Mouse (Mus musculus) olfactory bulb, adult 2 months (tissue): ENCODE results near the gene Lmo1. TPM values are rescaled to one million over a fixed set of nuclear protein-coding genes. Genes with fewer than 3 reads are reported as not detected.

ENCODE experiments used
- H3K27ac ChIP-seq: fragments of 200-500 bp; 2 replicates; pipeline ENCODE4 v1.5.1; 2012; ENCODE audit warnings: low read depth, low read length; ENCODE audit not compliant: insufficient read depth
- H3K4me1 ChIP-seq: fragments of 200-500 bp; 2 replicates; pipeline ENCODE4 v1.6.1; 2012; ENCODE audit warnings: low read length; ENCODE audit not compliant: control insufficient read depth, insufficient read depth
- H3K4me3 ChIP-seq: fragments of 200-500 bp; 2 replicates; pipeline ENCODE4 v1.5.1; 2012; ENCODE audit warnings: mild to moderate bottlenecking, low read depth, low read length, moderate library complexity; ENCODE audit not compliant: insufficient read depth
- CTCF ChIP-seq: fragments of 200-500 bp; IDR thresholded peaks from 2 replicates; pipeline ENCODE4 v1.5.1; 2012; ENCODE audit warnings: low read depth, mild to moderate bottlenecking, low read length, moderate library complexity; ENCODE audit not compliant: insufficient read depth
- POLR2A ChIP-seq: fragments of 200-500 bp; IDR thresholded peaks from 2 replicates; pipeline ENCODE4 v1.6.1; 2012; ENCODE audit warnings: mild to moderate bottlenecking, low read depth, low read length, moderate library complexity; ENCODE audit not compliant: insufficient read depth
- WGBS: fragments of 180-500 bp; shearing (Covaris S2); methylation state at CpG from one replicate; pipeline ENCODE4 v1.1.7; 2018; 5-methylcytosine and 5-hydroxymethylcytosine counted together
- polyA plus RNA-seq: library from polyadenylated mRNA; stranded (reverse); fragments of >200 nt; gene quantifications from 2 replicates; pipeline ENCODE4 v1.2.4, GENCODE M21; 2012; ENCODE audit warnings: low replicate concordance; ENCODE audit not compliant: missing spikeins, insufficient read depth, insufficient read length

The Lmo1 gene
- polyA plus RNA-seq, 1 experiment, result not detected

- TF ChIP-seq CTCF, result no peak
- TF ChIP-seq POLR2A, result no peak
- Histone ChIP-seq H3K27ac (no peak overlapping the region), H3K4me1 (peaks cover 3% of the 10 kb centered on the region), H3K4me3 (no peak overlapping the region)
- 10% methylated on average over 3 of the region's 3 CpGs for WGBS
Measured at GRCm38 (mm10) chr7:109176688-109177087, 1.7 kb upstream of the Lmo1 start.

DNA sequence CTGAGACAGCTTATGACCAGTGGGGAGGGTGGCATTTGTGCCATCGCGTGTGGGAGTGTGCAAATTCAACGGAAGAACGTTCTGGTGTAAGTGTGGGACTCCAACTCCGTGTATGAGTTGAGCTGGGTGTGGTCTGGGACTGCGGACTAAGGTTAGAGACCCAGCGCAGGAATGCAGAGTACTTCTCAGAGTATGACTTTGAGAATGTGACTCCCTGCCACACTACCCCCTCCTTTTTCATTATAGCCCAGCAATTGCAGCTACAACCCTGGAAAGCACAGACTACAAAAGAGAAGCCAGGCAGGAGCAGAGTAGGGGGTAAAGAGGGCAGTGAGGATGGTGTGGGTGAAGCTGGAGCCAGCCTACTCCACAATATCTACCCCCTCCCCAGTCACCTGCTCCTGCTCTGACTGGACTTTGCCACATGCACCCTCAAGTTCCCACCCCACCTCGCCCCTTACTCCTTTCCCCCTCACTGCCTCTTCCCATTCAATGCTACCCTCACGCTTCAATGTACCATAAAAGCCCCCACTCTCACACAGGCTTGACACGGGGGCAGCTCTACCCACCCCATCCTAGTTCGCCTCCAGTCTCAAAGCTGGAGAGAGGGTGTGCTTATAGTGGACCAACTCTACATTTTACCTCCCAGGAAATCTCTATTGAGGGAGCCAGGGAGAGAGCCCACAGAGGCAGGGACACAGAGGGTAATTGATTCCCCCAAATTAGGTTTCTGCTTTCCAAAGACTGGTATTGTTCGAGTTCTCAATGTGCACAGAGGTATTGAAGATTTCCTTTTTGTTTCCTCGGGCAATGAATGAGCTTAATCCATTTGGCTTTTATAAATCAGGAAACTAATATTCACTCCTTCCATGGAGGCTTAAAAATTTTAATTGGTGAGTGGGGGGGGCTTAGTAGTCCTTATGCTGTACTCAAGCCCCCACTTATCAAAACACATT lies 941 bp upstream of the Lmo1 start:
- no peak overlapping the region for H3K27ac ChIP-seq
- peaks cover 3% of the 10 kb centered on the region for H3K4me1 ChIP-seq
- TF ChIP-seq CTCF, result no peak
- TF ChIP-seq POLR2A, result no peak
- 6% methylated on average over 13 of the region's 13 CpGs for WGBS
- no peak overlapping the region for H3K4me3 ChIP-seq

DNA sequence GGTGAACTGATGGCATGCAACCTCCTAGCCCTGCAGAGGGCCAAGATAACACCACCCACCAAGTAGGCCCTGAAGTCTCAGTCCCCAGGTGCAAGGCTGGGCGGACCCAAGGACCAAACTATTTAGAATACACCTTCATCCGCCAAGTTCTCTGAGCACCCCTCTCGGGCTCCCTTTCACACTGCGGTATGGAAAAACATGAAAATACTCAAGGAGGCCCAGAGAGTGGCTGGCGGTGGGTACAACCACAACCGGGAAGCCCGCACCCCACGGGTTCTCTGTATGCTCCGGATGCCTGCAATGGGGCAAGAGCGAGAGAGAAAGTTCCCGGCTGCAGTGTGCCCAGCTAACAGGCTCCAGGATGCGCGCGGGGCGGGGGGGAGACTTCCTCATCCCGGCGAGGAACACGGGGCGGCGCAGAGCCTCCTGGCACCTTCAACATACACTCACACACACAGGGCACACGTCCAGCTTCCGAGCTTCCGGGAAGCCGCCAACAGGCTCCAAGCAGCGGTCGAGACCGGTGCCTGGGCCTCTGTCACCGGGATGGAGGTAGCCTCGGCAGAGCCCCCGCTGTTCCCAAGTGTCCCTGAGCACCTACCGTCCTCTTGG lies 564 bp downstream of the Lmo1 start:
- 9% methylated on average over 31 of the region's 31 CpGs for WGBS
- peak overlapping the region; percentile 49 for H3K4me3 ChIP-seq
- peaks cover 8% of the 10 kb centered on the region for H3K4me1 ChIP-seq
- TF ChIP-seq POLR2A (no peak), CTCF (no peak)
- no peak overlapping the region for H3K27ac ChIP-seq

GRCm38 (mm10) chr7:109171874-109172273 lies 3.1 kb downstream of the Lmo1 start:
- Histone ChIP-seq H3K4me1 (peaks cover 8% of the 10 kb centered on the region), H3K4me3 (no peak overlapping the region), H3K27ac (no peak overlapping the region)
- WGBS, result 75% methylated on average over 3 of the region's 3 CpGs
- no peak for TF ChIP-seq POLR2A
- TF ChIP-seq CTCF, result no peak

- 1% methylated on average over 17 of the region's 17 CpGs for WGBS
- H3K4me1 ChIP-seq, result peaks cover 6% of the 10 kb centered on the region
- H3K4me3 ChIP-seq, result no peak overlapping the region
- no peak overlapping the region for H3K27ac ChIP-seq
- TF ChIP-seq POLR2A (no peak), CTCF (peak; percentile 85)
Measured at GRCm38 (mm10) chr7:109170441-109170820, 4.6 kb downstream of the Lmo1 start.

- Histone ChIP-seq H3K27ac (no peak overlapping the region), H3K4me3 (peak overlapping the region; percentile 44), H3K4me1 (peaks cover 5% of the 10 kb centered on the region; the same call in 1 of the 2 replicates)
- TF ChIP-seq CTCF (no peak), POLR2A (no peak)
- WGBS, result 1% methylated on average over 72 of the region's 72 CpGs
Measured at GRCm38 (mm10) chr7:109169505-109170440, 5.2 kb downstream of the Lmo1 start.

- Histone ChIP-seq H3K27ac (no peak overlapping the region), H3K4me3 (no peak overlapping the region), H3K4me1 (peaks cover 5% of the 10 kb centered on the region; the same call in 1 of the 2 replicates)
- WGBS, result 96% methylated on average over 7 of the region's 7 CpGs
- TF ChIP-seq CTCF (no peak), POLR2A (no peak)
Measured at GRCm38 (mm10) chr7:109168716-109169115, 6.3 kb downstream of the Lmo1 start.

- no peak for TF ChIP-seq CTCF
- TF ChIP-seq POLR2A, result no peak
- no peak overlapping the region for H3K4me3 ChIP-seq
- H3K27ac ChIP-seq, result no peak overlapping the region
- 38% methylated on average over 17 of the region's 17 CpGs for WGBS
- H3K4me1 ChIP-seq, result peaks cover 5% of the 10 kb centered on the region; the same call in 1 of the 2 replicates
Measured at GRCm38 (mm10) chr7:109165931-109166585, 8.9 kb downstream of the Lmo1 start.
